Comparison of ENCODE assay signal across 8 mouse cellular contexts in genomic region chr8:121107668-121108656, GRCm38 (mm10). TPM values are rescaled to one million over a fixed set of nuclear protein-coding genes. Genes with fewer than 3 reads are reported as not detected.
DNase-seq lines count a peak whose midpoint lies in the region; ATAC-seq and TF ChIP-seq lines count a peak whose summit lies in the region.

TSS of gene Mthfsd (minus strand) at chr8:121108392.

- ATAC-seq in Patski: peak; percentile 73
- peak; percentile 94 for ATAC-seq in hindbrain, embryonic 13.5 days (ENCODE audit: low FRiP score)

- peak within 1 kb of the TSS; percentile 87 for H3K4me3 ChIP-seq in hindbrain, embryonic 13.5 days

- POLR2A ChIA-PET in Patski (lab: Charles Lee): no interaction called here

- peak within 1 kb of the TSS; percentile 89 for H3K27ac ChIP-seq in hindbrain, embryonic 13.5 days

- H3K36me3 ChIP-seq in hindbrain, embryonic 13.5 days: peaks cover 32% of the 10 kb centered on the region

- DNase-seq in Patski (ENCODE audit: low read depth, low spot score): peak; percentile 88
- peak; percentile 99 for DNase-seq in cerebellum, postnatal 14 days
- peak; percentile 97 to 98 for DNase-seq in frontal cortex, postnatal 14 days (ENCODE audit: low spot score in 2 of 2)
- peak; percentile 96 to 98 for DNase-seq in layer of hippocampus, postnatal 25 days (ENCODE audit: extremely low spot score in 1 of 2, low spot score in 1 of 2)
- peak; percentile 98 for DNase-seq in lung, postnatal 25 days (ENCODE audit: low spot score)
- peak; percentile 98 for DNase-seq in retina, embryonic 14.5 days (ENCODE audit: low spot score)
- peak; percentile 99 for DNase-seq in thymus, postnatal 4 days

- CTCF ChIA-PET in Patski (lab: Charles Lee): interaction anchor here (1.2 kb wide), 1 partner anchor 405 kb away, joined by 7 read pairs; no protein-coding TSS in a partner anchor

- H3K4me1 ChIP-seq in hindbrain, embryonic 13.5 days (replicated peaks): peaks cover 19% of the 10 kb centered on the region

- WGBS in hindbrain, embryonic 13.5 days: 2% methylated on average over 75 of the region's 75 CpGs

- TF ChIP-seq CTCF in Patski (IDR thresholded peaks at IDR 0.05): no peak

- H3K27me3 ChIP-seq in Patski: no peaks in the 10 kb centered on the region
- H3K27me3 ChIP-seq in hindbrain, embryonic 13.5 days: peaks cover 39% of the 10 kb centered on the region

- in situ Hi-C loops in Patski (cut with MboI; ENCODE audit: low pct_unique_long_range_greater_than_20kb): no loop called here

- peak within 1 kb of the TSS; percentile 91 for H3K4me2 ChIP-seq in hindbrain, embryonic 13.5 days

- H3K9me3 ChIP-seq in hindbrain, embryonic 13.5 days: no peaks in the 10 kb centered on the region

- peak within 1 kb of the TSS; percentile 94 for H3K9ac ChIP-seq in hindbrain, embryonic 13.5 days

RNA-seq across cellular contexts. Expression of gene Mthfsd, which starts in this region (rescaled TPM):
- polyA plus RNA-seq in Patski (2021): 62.0 TPM
- polyA plus RNA-seq in hindbrain, embryonic 13.5 days (2015; fragmentation: Nextera tagmentation; extraction: Ambion mirVana): 53.8 and 54.1 TPM in 2 replicates
- 10 to 100 TPM; 35.4 to 40.4 TPM for total RNA-seq in layer of hippocampus, postnatal 25 days (2021)

Comparison
In these comparisons a context has a peak if more than half of its experiments do, and no peak if none do; other contexts are left out.
1. Peak in every context shown above with its lines: DNase-seq, ATAC-seq, H3K4me3 ChIP-seq and H3K27ac ChIP-seq.